Mouse (Mus musculus): ENCODE results near the gene Tent5b.

DNA sequence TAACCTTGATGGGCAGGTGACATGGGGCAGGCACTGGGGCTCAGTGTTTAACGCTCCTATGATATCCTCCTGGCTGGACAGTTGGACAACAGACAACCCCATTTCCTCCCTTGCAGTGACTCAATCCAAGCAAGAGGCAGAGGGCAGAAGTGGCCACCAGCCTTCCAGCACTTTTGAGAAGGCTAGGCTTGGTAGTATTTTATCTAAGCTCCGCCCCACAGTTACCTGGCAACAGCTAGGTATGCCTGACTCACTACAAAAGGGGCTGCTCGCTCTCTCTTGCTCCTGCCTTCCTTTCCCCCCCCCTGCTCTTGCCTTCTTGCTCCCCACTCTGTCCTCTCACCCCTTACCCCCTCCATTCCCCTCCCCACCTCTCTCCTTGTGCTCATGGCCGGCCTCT, 18.6 kb upstream of the Tent5b start:
- TF ChIP-seq CTCF (IDR thresholded peaks at IDR 0.05; ENCODE audit: low read depth, low read length) (no peak), GATA1 (IDR thresholded peaks at IDR 0.05; ENCODE audit: borderline replicate concordance, low read length) (no peak), POLR2AphosphoS5 (IDR thresholded peaks at IDR 0.05; ENCODE audit: insufficient replicate concordance, low read depth, low read length) (no peak)
